Mouse (Mus musculus): Measurements from ENCODE around the gene Fam53b. TPM values are rescaled to one million over a fixed set of nuclear protein-coding genes. Genes with fewer than 3 reads are reported as not detected.
A peak's percentile ranks its signal among the peaks of the same experiment; 100 is the strongest.

The Fam53b gene
- polyA plus RNA-seq, 1 experiment from 2014 or later: 21.0 TPM

GRCm38 (mm10) chr7:132702024-132702423, 111.7 kb downstream of the Fam53b start:
- no peaks in the 10 kb centered on the region for H3K36me3 ChIP-seq (ENCODE audit: control insufficient read depth, insufficient read depth, low read length)
- H3K4me1 ChIP-seq (ENCODE audit: control insufficient read depth, insufficient read depth, low read length): peaks cover 10% of the 10 kb centered on the region; the same call in 1 of the 2 replicates
- no peak overlapping the region for H3K4me3 ChIP-seq (ENCODE audit: low read depth, low read length)
- no peak overlapping the region for H3K4me2 ChIP-seq (ENCODE audit: low read depth, low read length)
- 88% methylated on average over 3 of the region's 3 CpGs for WGBS
- no peak overlapping the region for H3K9ac ChIP-seq (ENCODE audit: low read depth, low read length)
- H3K27ac ChIP-seq (replicated peaks; ENCODE audit: low read depth, low read length): no peak overlapping the region
- H3K27me3 ChIP-seq (replicated peaks; ENCODE audit: control insufficient read depth, insufficient read depth, low read length): no peaks in the 10 kb centered on the region
- no peaks in the 10 kb centered on the region for H3K9me3 ChIP-seq (ENCODE audit: control insufficient read depth, low read length)
- ATAC-seq (ENCODE audit: low read depth) (no peak), DNase-seq (ENCODE audit: low spot score) (no peak)

GRCm38 (mm10) chr7:132701412-132701811, 112.3 kb downstream of the Fam53b start:
- H3K4me1 ChIP-seq (ENCODE audit: control insufficient read depth, insufficient read depth, low read length): peaks cover 10% of the 10 kb centered on the region; the same call in 1 of the 2 replicates
- WGBS: 76% methylated on average over 3 of the region's 3 CpGs
- no peak overlapping the region for H3K27ac ChIP-seq (replicated peaks; ENCODE audit: low read depth, low read length)
- H3K9ac ChIP-seq (ENCODE audit: low read depth, low read length): no peak overlapping the region
- H3K27me3 ChIP-seq (replicated peaks; ENCODE audit: control insufficient read depth, insufficient read depth, low read length): no peaks in the 10 kb centered on the region
- no peaks in the 10 kb centered on the region for H3K36me3 ChIP-seq (ENCODE audit: control insufficient read depth, insufficient read depth, low read length)
- no peak overlapping the region for H3K4me3 ChIP-seq (ENCODE audit: low read depth, low read length)
- ATAC-seq (ENCODE audit: low read depth) (no peak), DNase-seq (ENCODE audit: low spot score) (no peak)
- no peak overlapping the region for H3K4me2 ChIP-seq (ENCODE audit: low read depth, low read length)
- H3K9me3 ChIP-seq (ENCODE audit: control insufficient read depth, low read length): no peaks in the 10 kb centered on the region

- Histone ChIP-seq H3K36me3 (ENCODE audit: control insufficient read depth, insufficient read depth, low read length) (no peaks in the 10 kb centered on the region), H3K4me1 (ENCODE audit: control insufficient read depth, insufficient read depth, low read length) (peaks cover 10% of the 10 kb centered on the region; the same call in 1 of the 2 replicates), H3K4me3 (ENCODE audit: low read depth, low read length) (no peak overlapping the region), H3K27me3 (replicated peaks; ENCODE audit: control insufficient read depth, insufficient read depth, low read length) (no peaks in the 10 kb centered on the region), H3K27ac (replicated peaks; ENCODE audit: low read depth, low read length) (no peak overlapping the region), H3K9ac (ENCODE audit: low read depth, low read length) (no peak overlapping the region), H3K4me2 (ENCODE audit: low read depth, low read length) (no peak overlapping the region), H3K9me3 (ENCODE audit: control insufficient read depth, low read length) (0 out of 2 replicates have a peak, but pooled peaks cover under 1% of the 10 kb centered on the region)
- DNase-seq (ENCODE audit: low spot score) (peak; percentile 73), ATAC-seq (ENCODE audit: low read depth) (peak; percentile 76)
- 40% methylated on average over 4 of the region's 4 CpGs for WGBS
Measured at GRCm38 (mm10) chr7:132700107-132700506, 113.6 kb downstream of the Fam53b start.

- H3K9me3 ChIP-seq (ENCODE audit: control insufficient read depth, low read length): 0 out of 2 replicates have a peak, but pooled peaks cover 5% of the 10 kb centered on the region
- no peak overlapping the region for H3K9ac ChIP-seq (ENCODE audit: low read depth, low read length)
- no peaks in the 10 kb centered on the region for H3K27me3 ChIP-seq (replicated peaks; ENCODE audit: control insufficient read depth, insufficient read depth, low read length)
- no peak overlapping the region for H3K4me3 ChIP-seq (ENCODE audit: low read depth, low read length)
- H3K4me1 ChIP-seq (ENCODE audit: control insufficient read depth, insufficient read depth, low read length): peaks cover 10% of the 10 kb centered on the region; the same call in 1 of the 2 replicates
- no peaks in the 10 kb centered on the region for H3K36me3 ChIP-seq (ENCODE audit: control insufficient read depth, insufficient read depth, low read length)
- H3K27ac ChIP-seq (replicated peaks; ENCODE audit: low read depth, low read length): no peak overlapping the region
- no peak for DNase-seq (ENCODE audit: low spot score)
- ATAC-seq (ENCODE audit: low read depth): no peak
- no peak overlapping the region for H3K4me2 ChIP-seq (ENCODE audit: low read depth, low read length)
Measured at GRCm38 (mm10) chr7:132699639-132700038, 114.0 kb downstream of the Fam53b start.

- Histone ChIP-seq H3K36me3 (ENCODE audit: control insufficient read depth, insufficient read depth, low read length) (no peaks in the 10 kb centered on the region), H3K27me3 (replicated peaks; ENCODE audit: control insufficient read depth, insufficient read depth, low read length) (no peaks in the 10 kb centered on the region), H3K4me3 (ENCODE audit: low read depth, low read length) (no peak overlapping the region), H3K9me3 (ENCODE audit: control insufficient read depth, low read length) (0 out of 2 replicates have a peak, but pooled peaks cover 6% of the 10 kb centered on the region), H3K9ac (ENCODE audit: low read depth, low read length) (no peak overlapping the region), H3K4me1 (ENCODE audit: control insufficient read depth, insufficient read depth, low read length) (peaks cover 10% of the 10 kb centered on the region; the same call in 1 of the 2 replicates), H3K4me2 (ENCODE audit: low read depth, low read length) (no peak overlapping the region), H3K27ac (replicated peaks; ENCODE audit: low read depth, low read length) (no peak overlapping the region)
- DNase-seq (ENCODE audit: low spot score): no peak
- 71% methylated on average over 4 of the region's 4 CpGs for WGBS
- ATAC-seq (ENCODE audit: low read depth): no peak
Measured at GRCm38 (mm10) chr7:132699165-132699564, 114.5 kb downstream of the Fam53b start.

- 0 out of 2 replicates have a peak, but pooled peaks cover 6% of the 10 kb centered on the region for H3K9me3 ChIP-seq (ENCODE audit: control insufficient read depth, low read length)
- no peaks in the 10 kb centered on the region for H3K27me3 ChIP-seq (replicated peaks; ENCODE audit: control insufficient read depth, insufficient read depth, low read length)
- no peak overlapping the region for H3K4me2 ChIP-seq (ENCODE audit: low read depth, low read length)
- no peak overlapping the region for H3K9ac ChIP-seq (ENCODE audit: low read depth, low read length)
- H3K4me1 ChIP-seq (ENCODE audit: control insufficient read depth, insufficient read depth, low read length): peaks cover 10% of the 10 kb centered on the region; the same call in 1 of the 2 replicates
- H3K27ac ChIP-seq (replicated peaks; ENCODE audit: low read depth, low read length): no peak overlapping the region
- no peaks in the 10 kb centered on the region for H3K36me3 ChIP-seq (ENCODE audit: control insufficient read depth, insufficient read depth, low read length)
- no peak for ATAC-seq (ENCODE audit: low read depth)
- 82% methylated on average over 4 of the region's 4 CpGs for WGBS
- no peak for DNase-seq (ENCODE audit: low spot score)
- H3K4me3 ChIP-seq (ENCODE audit: low read depth, low read length): no peak overlapping the region
Measured at GRCm38 (mm10) chr7:132698737-132699136, 114.9 kb downstream of the Fam53b start.

GRCm38 (mm10) chr7:132697258-132697796, 116.4 kb downstream of the Fam53b start:
- no peak overlapping the region for H3K4me3 ChIP-seq (ENCODE audit: low read depth, low read length)
- WGBS: 51% methylated on average over 8 of the region's 8 CpGs
- no peak overlapping the region for H3K27ac ChIP-seq (replicated peaks; ENCODE audit: low read depth, low read length)
- H3K4me1 ChIP-seq (ENCODE audit: control insufficient read depth, insufficient read depth, low read length): peaks cover 10% of the 10 kb centered on the region; the same call in 1 of the 2 replicates
- H3K4me2 ChIP-seq (ENCODE audit: low read depth, low read length): no peak overlapping the region
- 0 out of 2 replicates have a peak, but pooled peaks cover 6% of the 10 kb centered on the region for H3K9me3 ChIP-seq (ENCODE audit: control insufficient read depth, low read length)
- DNase-seq (ENCODE audit: low spot score): no peak
- H3K27me3 ChIP-seq (replicated peaks; ENCODE audit: control insufficient read depth, insufficient read depth, low read length): no peaks in the 10 kb centered on the region
- ATAC-seq (ENCODE audit: low read depth): no peak
- H3K36me3 ChIP-seq (ENCODE audit: control insufficient read depth, insufficient read depth, low read length): no peaks in the 10 kb centered on the region
- H3K9ac ChIP-seq (ENCODE audit: low read depth, low read length): no peak overlapping the region

- WGBS: 71% methylated on average over 2 of the region's 2 CpGs
- no peak overlapping the region for H3K9ac ChIP-seq (ENCODE audit: low read depth, low read length)
- H3K36me3 ChIP-seq (ENCODE audit: control insufficient read depth, insufficient read depth, low read length): no peaks in the 10 kb centered on the region
- H3K4me3 ChIP-seq (ENCODE audit: low read depth, low read length): no peak overlapping the region
- ATAC-seq (ENCODE audit: low read depth): no peak
- H3K27ac ChIP-seq (replicated peaks; ENCODE audit: low read depth, low read length): no peak overlapping the region
- H3K27me3 ChIP-seq (replicated peaks; ENCODE audit: control insufficient read depth, insufficient read depth, low read length): no peaks in the 10 kb centered on the region
- peaks cover 8% of the 10 kb centered on the region for H3K4me1 ChIP-seq (ENCODE audit: control insufficient read depth, insufficient read depth, low read length)
- H3K9me3 ChIP-seq (ENCODE audit: control insufficient read depth, low read length): 0 out of 2 replicates have a peak, but pooled peaks cover 6% of the 10 kb centered on the region
- no peak overlapping the region for H3K4me2 ChIP-seq (ENCODE audit: low read depth, low read length)
- no peak for DNase-seq (ENCODE audit: low spot score)
Measured at GRCm38 (mm10) chr7:132693561-132693960, 120.1 kb downstream of the Fam53b start.

GRCm38 (mm10) chr7:132692719-132693118, 121.0 kb downstream of the Fam53b start:
- WGBS: 54% methylated on average over 9 of the region's 9 CpGs
- H3K9me3 ChIP-seq (ENCODE audit: control insufficient read depth, low read length): 0 out of 2 replicates have a peak, but pooled peaks cover 6% of the 10 kb centered on the region
- no peaks in the 10 kb centered on the region for H3K36me3 ChIP-seq (ENCODE audit: control insufficient read depth, insufficient read depth, low read length)
- no peak overlapping the region for H3K9ac ChIP-seq (ENCODE audit: low read depth, low read length)
- H3K4me3 ChIP-seq (ENCODE audit: low read depth, low read length): no peak overlapping the region
- H3K4me2 ChIP-seq (ENCODE audit: low read depth, low read length): no peak overlapping the region
- H3K27me3 ChIP-seq (replicated peaks; ENCODE audit: control insufficient read depth, insufficient read depth, low read length): no peaks in the 10 kb centered on the region
- no peak overlapping the region for H3K27ac ChIP-seq (replicated peaks; ENCODE audit: low read depth, low read length)
- no peak for ATAC-seq (ENCODE audit: low read depth)
- no peak for DNase-seq (ENCODE audit: low spot score)
- H3K4me1 ChIP-seq (ENCODE audit: control insufficient read depth, insufficient read depth, low read length): peaks cover 13% of the 10 kb centered on the region

Measured in embryonic facial prominence, embryonic 14.5 days (tissue).